Mouse (Mus musculus) midbrain, embryonic 13.5 days (tissue): ENCODE results near the gene Tspoap1. TPM values are rescaled to one million over a fixed set of nuclear protein-coding genes. Genes with fewer than 3 reads are reported as not detected.
A peak's percentile ranks its signal among the peaks of the same experiment; 100 is the strongest.

Experiments
- ATAC-seq: fragments of 200-750 bp; cut with Nextera tagmentation; 2 replicates; pipeline ENCODE4 v1.8.0; 2017; ENCODE audit warnings: mild to moderate bottlenecking, moderate TSS enrichment, moderate library complexity
- H3K27ac ChIP-seq: fragments of 300-500 bp; sonication (generic); 2 replicates; pipeline ENCODE4 v1.5.1; 2015; ENCODE audit warnings: inconsistent platforms, mild to moderate bottlenecking, moderate library complexity
- H3K27me3 ChIP-seq: fragments of 300-500 bp; sonication (generic); 2 replicates; pipeline ENCODE4 v1.6.1; 2015; ENCODE audit warnings: mild to moderate bottlenecking, inconsistent platforms
- H3K36me3 ChIP-seq: fragments of 300-500 bp; sonication (generic); 2 replicates; pipeline ENCODE4 v1.6.1; 2015; ENCODE audit warnings: mild to moderate bottlenecking, inconsistent platforms
- H3K4me1 ChIP-seq: fragments of 300-500 bp; sonication (generic); replicated peaks from 2 replicates; pipeline ENCODE4 v1.6.1; 2015; ENCODE audit warnings: inconsistent platforms
- H3K4me2 ChIP-seq: fragments of 300-500 bp; sonication (generic); replicated peaks from 2 replicates; pipeline ENCODE4 v1.6.1; 2015; ENCODE audit warnings: moderate library complexity, mild to moderate bottlenecking, inconsistent platforms
- H3K4me3 ChIP-seq: fragments of 300-500 bp; sonication (generic); replicated peaks from 2 replicates; pipeline ENCODE4 v1.5.1; 2015; ENCODE audit warnings: mild to moderate bottlenecking, inconsistent platforms
- H3K9ac ChIP-seq: fragments of 300-500 bp; sonication (generic); replicated peaks from 2 replicates; pipeline ENCODE4 v1.6.1; 2015; ENCODE audit warnings: mild to moderate bottlenecking, inconsistent platforms
- H3K9me3 ChIP-seq: fragments of 300-500 bp; sonication (generic); 2 replicates; pipeline ENCODE4 v1.6.1; 2016; ENCODE audit warnings: mild to moderate bottlenecking, inconsistent platforms
- WGBS: fragments of 180-500 bp; shearing (Covaris S2); methylation state at CpG from one replicate; pipeline ENCODE4 v1.1.7; 2015; 5-methylcytosine and 5-hydroxymethylcytosine counted together
- polyA plus RNA-seq: library from polyadenylated mRNA; unstranded; fragments of >200 nt; fragmentation: Nextera tagmentation; extraction: Ambion mirVana; gene quantifications from 2 replicates; pipeline ENCODE4 v1.2.1, GENCODE M21; 2015

Tspoap1 gene
- polyA plus RNA-seq, result 41.1 and 48.7 TPM in 2 replicates

DNA sequence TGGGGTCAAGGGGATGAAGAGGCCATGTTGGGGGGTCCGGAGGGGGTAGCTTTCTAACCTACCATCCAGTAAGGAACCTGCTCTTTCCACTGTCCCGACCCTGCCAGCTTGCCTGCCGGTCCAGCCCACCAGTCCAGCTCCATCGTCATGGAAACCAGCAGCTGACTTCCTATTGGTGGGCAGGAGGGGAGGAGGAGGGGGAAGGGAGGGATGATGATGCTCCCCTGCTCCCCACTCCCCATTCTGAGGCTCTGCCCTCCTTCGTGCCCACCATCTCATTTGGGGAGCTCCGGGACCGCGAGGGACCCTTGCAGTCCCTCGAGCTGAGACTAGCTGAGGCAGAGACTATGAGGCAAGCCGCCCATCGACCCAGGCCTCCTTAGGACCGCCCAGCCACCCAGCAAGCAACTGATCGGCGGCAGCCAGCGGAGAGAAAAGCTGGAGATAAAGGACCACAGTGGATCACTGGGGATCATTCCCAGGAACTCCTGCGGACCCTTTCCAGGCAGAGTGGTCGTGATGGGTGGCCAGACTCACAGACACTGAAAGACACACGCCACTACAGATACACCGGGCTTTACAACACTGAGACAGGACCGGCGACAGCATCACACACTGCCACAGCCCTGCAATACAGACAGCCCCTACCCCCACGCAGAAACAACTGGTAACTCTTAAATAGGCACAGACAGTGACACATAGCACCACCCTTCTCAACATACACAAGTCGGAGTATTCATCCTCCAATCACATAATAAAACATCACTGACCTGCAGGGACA, at the start of gene Tspoap1:
Gene Tspoap1 (plus strand): TSS at position 241 of the 781 bp plus-strand sequence.
- ATAC-seq, result peak; percentile 80
- 4% methylated on average over 23 of the region's 23 CpGs for WGBS

DNA sequence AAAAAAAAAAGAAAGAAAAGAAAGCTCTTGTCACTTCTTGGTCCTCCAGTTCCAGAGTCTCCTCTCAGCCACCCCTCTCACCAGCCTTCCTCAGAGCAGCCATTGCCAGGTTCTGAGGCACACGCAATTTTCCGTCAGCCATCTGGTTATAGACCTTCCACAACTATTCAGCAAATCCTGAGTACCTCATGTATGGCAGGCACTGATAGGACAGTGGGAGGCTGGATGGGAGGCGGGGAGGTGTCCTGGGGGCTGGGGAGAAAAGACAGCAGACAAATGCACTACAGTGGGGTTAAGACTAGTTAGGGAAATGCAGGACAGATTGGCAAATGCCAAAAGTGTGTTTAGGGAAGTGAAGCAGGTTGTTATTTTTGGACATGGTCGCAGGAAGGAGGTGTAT, 48.2 kb upstream of the Tspoap1 start:
- H3K9ac ChIP-seq, result no peak overlapping the region
- H3K9me3 ChIP-seq, result no peaks in the 10 kb centered on the region
- H3K4me2 ChIP-seq, result no peak overlapping the region
- H3K4me1 ChIP-seq, result peaks cover 9% of the 10 kb centered on the region; the same call in 1 of the 2 replicates
- ATAC-seq, result no peak
- 84% methylated on average over 4 of the region's 4 CpGs for WGBS
- H3K4me3 ChIP-seq, result no peak overlapping the region
- no peaks in the 10 kb centered on the region for H3K36me3 ChIP-seq
- peaks cover 17% of the 10 kb centered on the region for H3K27me3 ChIP-seq
- H3K27ac ChIP-seq, result no peak overlapping the region

More for the DNA sequence above, at the start of gene Tspoap1:
- Histone ChIP-seq H3K9ac (peak within 1 kb of the TSS; percentile 84), H3K36me3 (no peaks in the 10 kb centered on the region), H3K27ac (peak within 1 kb of the TSS; percentile 90), H3K4me3 (peak within 1 kb of the TSS; percentile 69), H3K4me2 (peak within 1 kb of the TSS; percentile 94), H3K27me3 (peaks cover 23% of the 10 kb centered on the region), H3K9me3 (no peaks in the 10 kb centered on the region), H3K4me1 (peaks cover 54% of the 10 kb centered on the region)

DNA sequence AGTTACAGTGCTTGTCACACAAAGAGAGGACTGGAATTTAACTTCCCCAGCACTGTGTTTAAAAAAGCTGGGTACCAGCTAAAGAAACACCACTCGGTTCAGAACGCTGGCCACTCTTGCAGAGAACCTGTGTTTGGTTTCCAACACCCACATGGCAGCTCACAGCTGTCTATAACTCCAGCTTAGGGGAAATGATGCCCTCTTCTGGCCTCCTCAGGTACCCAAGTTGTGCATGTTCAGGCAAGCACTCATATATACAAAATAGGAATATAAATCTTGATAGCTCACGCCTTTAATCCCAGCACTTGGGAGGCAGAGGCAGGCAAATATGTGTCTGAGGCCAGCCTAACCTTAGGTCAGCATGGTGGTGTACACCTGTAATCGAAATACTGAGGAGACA, 44.3 kb upstream of the Tspoap1 start:
- Histone ChIP-seq H3K27me3 (0 out of 2 replicates have a peak, but pooled peaks cover 4% of the 10 kb centered on the region), H3K27ac (no peak overlapping the region), H3K4me2 (no peak overlapping the region), H3K9me3 (no peaks in the 10 kb centered on the region), H3K4me3 (no peak overlapping the region), H3K4me1 (0 out of 2 replicates have a peak, but pooled peaks cover 6% of the 10 kb centered on the region), H3K9ac (no peak overlapping the region), H3K36me3 (no peaks in the 10 kb centered on the region)
- no peak for ATAC-seq
- WGBS, result 82% methylated on average over 4 of the region's 4 CpGs

DNA sequence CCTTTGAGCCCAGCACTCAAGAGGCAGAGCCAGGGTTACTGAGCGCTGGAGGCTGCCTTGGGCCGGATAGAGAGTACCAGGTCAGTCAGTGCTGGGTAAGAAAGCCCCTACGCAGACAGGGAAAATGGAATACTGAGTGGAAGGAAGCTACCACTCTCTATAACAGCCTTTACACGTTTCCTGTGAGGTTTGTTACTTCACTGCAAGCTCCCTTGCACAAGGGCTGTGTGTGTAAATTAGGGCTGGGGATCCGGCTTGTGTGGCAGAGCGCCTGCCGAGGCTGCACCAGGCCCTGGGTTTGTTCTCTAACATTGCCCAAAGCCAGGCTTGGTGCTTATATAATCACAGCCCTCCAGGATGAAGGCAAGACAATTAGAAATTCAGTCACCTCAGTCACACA, 40.8 kb upstream of the Tspoap1 start:
- Histone ChIP-seq H3K4me3 (no peak overlapping the region), H3K4me1 (0 out of 2 replicates have a peak, but pooled peaks cover 6% of the 10 kb centered on the region), H3K9ac (0 out of 2 replicates have a peak overlapping the region, but pooled peaks have one; percentile 19), H3K36me3 (no peaks in the 10 kb centered on the region), H3K27ac (no peak overlapping the region; the same call in 1 of the 2 replicates), H3K9me3 (no peaks in the 10 kb centered on the region), H3K27me3 (no peaks in the 10 kb centered on the region), H3K4me2 (no peak overlapping the region)
- ATAC-seq, result no peak
- WGBS, result 54% methylated on average over 7 of the region's 7 CpGs

DNA sequence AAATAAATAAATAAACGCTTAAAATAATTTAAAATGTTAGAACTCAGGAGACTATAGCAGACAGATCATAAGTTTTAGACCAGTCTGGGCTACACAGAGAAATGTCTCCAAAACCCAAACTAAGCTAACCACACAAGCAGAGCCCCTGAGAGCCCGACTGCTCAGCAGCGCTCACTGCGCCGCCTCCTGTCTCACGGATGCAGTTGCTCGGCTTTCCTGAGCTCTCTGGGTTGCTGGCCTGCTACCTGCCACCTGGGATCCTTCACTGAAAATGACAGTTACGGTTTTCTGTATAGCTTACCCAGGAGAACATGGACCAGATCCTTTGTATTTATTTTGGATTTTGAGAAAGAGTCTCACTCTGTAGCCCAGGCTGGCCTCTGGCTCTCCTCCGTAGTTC, 40.0 kb upstream of the Tspoap1 start:
- H3K4me3 ChIP-seq, result no peak overlapping the region
- no peaks in the 10 kb centered on the region for H3K9me3 ChIP-seq
- no peaks in the 10 kb centered on the region for H3K27me3 ChIP-seq
- 0 out of 2 replicates have a peak, but pooled peaks cover 6% of the 10 kb centered on the region for H3K4me1 ChIP-seq
- no peak overlapping the region for H3K4me2 ChIP-seq
- WGBS, result 52% methylated on average over 9 of the region's 9 CpGs
- no peak overlapping the region for H3K27ac ChIP-seq
- H3K36me3 ChIP-seq, result no peaks in the 10 kb centered on the region
- ATAC-seq, result no peak
- no peak overlapping the region for H3K9ac ChIP-seq

DNA sequence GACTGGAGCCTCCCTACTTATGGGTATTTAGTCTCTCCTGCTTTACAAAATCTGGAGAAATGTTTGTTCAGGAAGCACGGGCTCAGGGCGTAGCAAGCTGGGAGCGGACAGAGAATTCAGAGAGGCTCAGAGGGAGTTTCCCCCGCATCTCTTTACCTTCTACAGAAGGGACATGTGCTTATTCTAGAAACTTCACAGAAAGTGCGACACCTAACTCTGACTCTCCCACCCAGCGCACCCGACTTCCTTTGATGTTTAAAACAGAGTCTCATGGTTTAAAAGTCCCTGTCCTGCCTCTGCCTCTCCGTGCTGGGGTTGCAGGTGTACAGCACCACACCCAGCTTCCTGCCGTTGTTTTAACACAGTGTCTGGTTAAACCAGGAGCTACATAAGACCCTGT, 39.5 kb upstream of the Tspoap1 start:
- no peaks in the 10 kb centered on the region for H3K9me3 ChIP-seq
- no peaks in the 10 kb centered on the region for H3K27me3 ChIP-seq
- no peak overlapping the region for H3K4me3 ChIP-seq
- no peak for ATAC-seq
- WGBS, result 76% methylated on average over 9 of the region's 9 CpGs
- H3K9ac ChIP-seq, result no peak overlapping the region
- H3K4me2 ChIP-seq, result no peak overlapping the region
- no peaks in the 10 kb centered on the region for H3K36me3 ChIP-seq
- H3K27ac ChIP-seq, result no peak overlapping the region
- peaks cover 11% of the 10 kb centered on the region for H3K4me1 ChIP-seq

DNA sequence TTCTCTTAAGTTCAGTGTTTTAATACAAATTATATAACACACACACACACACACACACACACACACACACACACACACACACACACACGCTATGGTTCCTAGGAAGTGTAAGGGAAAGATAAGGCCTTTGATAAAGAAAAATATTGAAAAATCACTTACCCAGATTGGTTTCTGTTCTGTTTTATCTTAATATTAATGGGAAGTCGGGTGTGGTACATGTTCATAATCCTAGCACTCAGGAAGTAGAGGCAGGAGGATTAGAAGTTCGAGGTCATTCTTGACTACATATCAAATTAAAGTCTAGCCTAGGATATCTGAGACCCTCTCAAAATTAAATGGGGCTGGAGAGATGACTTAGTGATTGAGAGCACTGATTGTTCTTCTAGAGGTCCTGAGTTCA, 38.2 kb upstream of the Tspoap1 start:
- H3K36me3 ChIP-seq, result no peaks in the 10 kb centered on the region
- H3K27ac ChIP-seq, result no peak overlapping the region
- peaks cover 16% of the 10 kb centered on the region for H3K4me1 ChIP-seq
- no peak overlapping the region for H3K4me2 ChIP-seq
- H3K9ac ChIP-seq, result no peak overlapping the region
- no peaks in the 10 kb centered on the region for H3K9me3 ChIP-seq
- 85% methylated on average over 3 of the region's 3 CpGs for WGBS
- no peak overlapping the region for H3K4me3 ChIP-seq
- H3K27me3 ChIP-seq, result no peaks in the 10 kb centered on the region
- no peak for ATAC-seq

DNA sequence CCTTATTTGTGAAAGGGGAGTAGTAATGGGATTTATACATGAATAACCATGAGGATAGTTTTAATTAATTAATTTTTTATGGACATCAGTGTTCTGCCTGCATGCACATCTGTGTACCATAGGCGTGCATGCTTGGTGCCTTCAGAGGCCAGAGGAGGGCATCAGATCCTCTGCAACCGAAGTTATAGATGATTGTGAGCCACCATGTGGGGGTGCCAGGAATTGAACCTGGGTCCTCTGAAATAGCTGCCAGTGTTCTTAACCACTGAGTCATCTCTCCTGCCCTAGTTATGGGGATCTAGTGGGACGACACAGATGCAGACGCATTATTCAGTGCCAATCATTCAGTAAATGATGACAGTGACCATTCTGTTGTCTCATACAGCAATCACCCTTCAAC, 37.5 kb upstream of the Tspoap1 start:
- ATAC-seq, result no peak
- 83% methylated on average over 4 of the region's 4 CpGs for WGBS
- Histone ChIP-seq H3K9ac (no peak overlapping the region), H3K4me3 (no peak overlapping the region), H3K27ac (no peak overlapping the region), H3K9me3 (no peaks in the 10 kb centered on the region), H3K4me1 (peaks cover 16% of the 10 kb centered on the region), H3K4me2 (no peak overlapping the region), H3K36me3 (no peaks in the 10 kb centered on the region), H3K27me3 (no peaks in the 10 kb centered on the region)

DNA sequence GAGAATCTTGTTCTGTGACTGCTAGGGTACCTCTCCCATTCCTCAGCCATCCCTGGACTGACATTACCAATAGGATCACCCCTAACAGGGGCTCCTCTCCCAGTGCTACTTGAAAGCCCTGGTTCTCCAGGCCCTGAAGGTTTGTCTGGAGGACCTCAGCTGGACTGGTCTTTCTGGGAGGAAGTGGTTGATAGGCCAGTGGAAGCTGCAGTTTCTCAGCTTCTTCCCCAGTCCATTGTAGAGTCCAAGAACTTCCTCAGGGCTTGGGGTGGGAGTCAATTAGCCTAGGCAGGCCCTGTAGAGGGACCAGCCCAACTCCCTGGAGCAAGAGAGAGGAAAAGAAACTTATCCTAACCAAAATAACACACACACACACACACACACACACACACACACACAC, 34.8 kb upstream of the Tspoap1 start:
- ATAC-seq, result no peak
- no peak overlapping the region; the same call in 1 of the 2 replicates for H3K9ac ChIP-seq
- no peak overlapping the region for H3K27ac ChIP-seq
- H3K27me3 ChIP-seq, result no peaks in the 10 kb centered on the region
- peaks cover 10% of the 10 kb centered on the region for H3K4me1 ChIP-seq
- H3K4me3 ChIP-seq, result no peak overlapping the region
- H3K9me3 ChIP-seq, result no peaks in the 10 kb centered on the region
- no peak overlapping the region; the same call in 1 of the 2 replicates for H3K4me2 ChIP-seq
- H3K36me3 ChIP-seq, result no peaks in the 10 kb centered on the region

DNA sequence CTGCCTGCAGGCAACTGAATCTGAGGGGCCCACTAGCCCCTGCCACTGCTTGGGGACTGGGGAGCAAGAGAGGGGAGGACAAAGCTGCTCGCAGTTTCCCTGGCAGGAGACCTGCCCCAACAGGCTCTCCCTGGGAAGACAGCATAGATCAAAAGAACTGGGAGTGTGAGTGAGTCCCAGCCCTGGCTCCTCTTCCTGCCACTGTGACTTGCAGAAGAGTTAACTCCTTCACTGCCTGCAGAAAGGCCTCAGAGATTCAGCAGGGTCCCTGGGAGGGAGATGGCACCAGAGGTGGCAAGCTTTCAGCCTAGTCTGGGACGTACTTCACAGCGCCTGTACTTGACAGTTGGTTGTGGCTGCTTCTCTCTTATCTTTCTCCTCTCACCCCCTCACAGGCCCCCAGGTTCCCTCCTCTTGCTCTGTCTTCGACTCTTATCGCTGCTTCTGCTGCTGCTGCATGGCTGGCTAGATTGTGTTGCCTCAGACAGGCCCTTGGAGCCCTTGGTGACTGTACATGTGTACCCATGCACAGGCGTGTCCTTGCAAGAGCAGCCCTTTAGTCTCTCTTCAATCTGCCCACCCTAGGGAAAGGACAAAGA, 34.3 kb upstream of the Tspoap1 start:
- no peak overlapping the region; the same call in 1 of the 2 replicates for H3K4me2 ChIP-seq
- peaks cover 10% of the 10 kb centered on the region for H3K4me1 ChIP-seq
- H3K36me3 ChIP-seq, result no peaks in the 10 kb centered on the region
- 21% methylated on average over 6 of the region's 6 CpGs for WGBS
- no peaks in the 10 kb centered on the region for H3K27me3 ChIP-seq
- no peak overlapping the region for H3K4me3 ChIP-seq
- H3K9ac ChIP-seq, result no peak overlapping the region; the same call in 1 of the 2 replicates
- H3K9me3 ChIP-seq, result no peaks in the 10 kb centered on the region
- no peak overlapping the region for H3K27ac ChIP-seq
- ATAC-seq, result peak; percentile 60

DNA sequence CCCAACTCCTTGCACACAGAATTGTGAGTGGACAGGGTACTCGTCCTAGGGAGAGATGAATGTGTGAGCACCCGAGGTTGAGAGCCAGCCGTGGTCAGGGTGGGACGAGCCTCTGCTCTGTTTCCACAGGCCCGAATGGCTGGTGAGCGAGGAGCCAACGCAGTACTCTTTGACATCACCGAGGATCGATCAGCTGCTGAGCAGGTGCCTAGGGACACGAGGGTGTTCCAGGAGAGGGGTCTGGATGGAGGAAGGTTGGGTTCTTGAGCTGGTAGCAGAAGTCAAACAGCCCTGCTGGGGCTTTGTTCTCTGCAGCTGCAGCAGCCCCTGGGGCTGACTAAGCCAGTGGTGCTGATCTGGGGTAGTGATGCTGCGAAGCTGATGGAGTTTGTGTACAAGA, 33.3 kb upstream of the Tspoap1 start:
- Histone ChIP-seq H3K4me3 (no peak overlapping the region), H3K9ac (no peak overlapping the region), H3K36me3 (no peaks in the 10 kb centered on the region), H3K4me2 (no peak overlapping the region), H3K4me1 (peaks cover 10% of the 10 kb centered on the region), H3K9me3 (no peaks in the 10 kb centered on the region), H3K27ac (no peak overlapping the region), H3K27me3 (no peaks in the 10 kb centered on the region)
- WGBS, result 68% methylated on average over 11 of the region's 11 CpGs
- no peak for ATAC-seq

DNA sequence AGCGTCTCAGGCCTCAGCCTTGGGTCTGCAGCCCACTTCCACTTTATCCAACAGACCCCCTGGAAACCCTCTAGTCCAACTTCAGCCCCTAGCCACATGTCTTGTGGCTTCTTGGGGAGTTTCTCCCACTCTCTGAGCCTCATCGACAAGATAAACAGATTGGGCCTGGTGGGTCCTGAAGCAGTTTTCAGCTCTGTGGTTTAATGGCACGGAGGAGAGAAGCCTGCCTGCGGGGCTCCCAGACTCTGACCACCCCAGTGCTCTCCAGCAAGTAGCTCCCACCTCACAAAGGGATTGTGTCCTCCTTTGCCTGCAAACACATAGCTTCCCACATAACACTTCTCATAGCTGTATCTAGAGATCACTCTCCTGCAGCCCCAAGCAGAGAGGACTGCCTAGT, 32.9 kb upstream of the Tspoap1 start:
- no peaks in the 10 kb centered on the region for H3K9me3 ChIP-seq
- H3K9ac ChIP-seq, result no peak overlapping the region
- WGBS, result 59% methylated on average over 4 of the region's 4 CpGs
- no peaks in the 10 kb centered on the region for H3K36me3 ChIP-seq
- no peak overlapping the region for H3K4me3 ChIP-seq
- H3K4me1 ChIP-seq, result peaks cover 10% of the 10 kb centered on the region
- H3K27ac ChIP-seq, result no peak overlapping the region
- H3K27me3 ChIP-seq, result no peaks in the 10 kb centered on the region
- no peak overlapping the region for H3K4me2 ChIP-seq
- no peak for ATAC-seq
